20 mouse cellular contexts compared by ENCODE assay signal in the genomic region with DNA sequence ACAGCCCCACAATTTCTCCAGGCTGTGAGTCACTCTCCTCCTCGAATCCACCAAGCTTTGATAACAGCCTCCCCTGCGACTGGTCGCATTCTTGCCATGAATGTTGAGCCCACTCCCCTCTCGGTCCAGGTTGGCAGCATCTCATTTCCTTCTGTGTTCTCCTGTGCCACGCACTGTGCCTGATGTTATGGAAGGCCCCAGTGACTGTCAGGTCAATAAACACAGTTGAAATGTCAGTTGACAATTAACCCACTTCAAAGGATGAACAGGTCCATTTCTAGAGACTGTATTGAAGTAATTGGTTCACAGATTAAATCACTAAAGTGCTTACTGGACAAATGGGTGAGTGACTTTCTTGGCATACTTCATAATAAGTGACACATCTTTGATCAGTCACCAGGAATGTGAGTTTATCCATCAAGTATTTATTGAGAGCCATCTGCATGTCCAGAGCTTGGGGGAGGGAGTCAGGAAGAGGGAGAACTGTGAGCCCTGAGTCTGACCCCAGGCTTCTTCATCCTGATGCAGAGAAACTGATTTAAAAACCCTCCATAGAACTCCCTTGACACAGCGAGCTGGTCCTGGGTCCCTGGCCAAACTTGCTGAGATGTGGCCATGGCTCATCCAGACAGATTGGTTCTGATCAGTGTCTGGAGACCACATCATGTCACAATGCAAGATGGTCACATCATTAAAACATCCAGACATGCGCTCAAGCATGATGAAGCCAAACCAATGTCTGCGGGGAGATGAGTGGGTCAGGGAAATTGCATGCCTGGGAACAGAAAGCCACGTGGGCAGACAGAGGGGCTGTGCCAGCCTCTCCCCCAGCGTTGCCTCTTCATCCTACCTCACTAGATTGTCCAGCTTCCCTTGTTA.
DNase-seq lines count a peak whose midpoint lies in the region; ATAC-seq and TF ChIP-seq lines count a peak whose summit lies in the region.
"Had no signal": no experiment of that assay in that cellular context is flagged by ENCODE, and none has a peak within 500 bp of the region (broad histone marks: within the 10 kb centered on the region; RNA-seq: fewer than 3 reads in every experiment).

No protein-coding gene starts in this region.

- H3K27me3 ChIP-seq in kidney, adult 2 months (replicated peaks; ENCODE audit: control insufficient read depth, insufficient read depth, low read length) = no peaks in the 10 kb centered on the region
- H3K27me3 ChIP-seq in kidney, embryonic 16.5 days (ENCODE audit: insufficient read depth, low read length) = no peaks in the 10 kb centered on the region
- H3K27me3 ChIP-seq: embryonic facial prominence, embryonic 12.5 days had no signal

- no peak overlapping the region for H3K27ac ChIP-seq in kidney, adult 2 months (ENCODE audit: insufficient read depth, low read depth, low read length)
- H3K27ac ChIP-seq in kidney, embryonic 16.5 days (ENCODE audit: low read length) = no peak overlapping the region
- H3K27ac ChIP-seq: embryonic facial prominence, embryonic 12.5 days; forebrain, embryonic 12.5 days; hindbrain, embryonic 13.5 days had no signal

- no peaks in the 10 kb centered on the region for H3K9me3 ChIP-seq in kidney, embryonic 16.5 days (ENCODE audit: low read length)
- H3K9me3 ChIP-seq: embryonic facial prominence, embryonic 12.5 days; forebrain, embryonic 12.5 days; hindbrain, embryonic 13.5 days had no signal

- 48% methylated on average over 10 of the region's 10 CpGs for WGBS in kidney, adult 2 months
- 48% methylated on average over 10 of the region's 10 CpGs for WGBS in kidney, embryonic 16.5 days

- ATAC-seq in kidney, embryonic 16.5 days (ENCODE audit: low FRiP score, low TSS enrichment) = peak; percentile 67; the same call in 1 of the 2 replicates
- ATAC-seq: activated CD4-positive, CD25-positive, alpha-beta regulatory T cell, adult 4 months; forebrain, embryonic 16.5 days had no signal

- no peaks in the 10 kb centered on the region for H3K36me3 ChIP-seq in kidney, adult 2 months (ENCODE audit: control insufficient read depth, insufficient read depth, low read length)
- no peaks in the 10 kb centered on the region for H3K36me3 ChIP-seq in kidney, embryonic 16.5 days (ENCODE audit: insufficient read depth, low read length)
- H3K36me3 ChIP-seq: embryonic facial prominence, embryonic 12.5 days; forebrain, embryonic 12.5 days; hindbrain, embryonic 13.5 days had no signal

- TF ChIP-seq POLR2A in kidney, adult 2 months (IDR thresholded peaks at IDR 0.05; ENCODE audit: low read depth, low read length) = no peak

- intact Hi-C loops in gastrocnemius, postnatal 14 days (cut with DNase I; ENCODE audit: low total_unique reads) = no loop called here

- H3K4me1 ChIP-seq in kidney, adult 2 months (ENCODE audit: control insufficient read depth, insufficient read depth, low read length) = peaks cover 6% of the 10 kb centered on the region
- peaks cover 13% of the 10 kb centered on the region for H3K4me1 ChIP-seq in kidney, embryonic 16.5 days (ENCODE audit: insufficient read depth, low read length)

- no peak overlapping the region for H3K9ac ChIP-seq in kidney, embryonic 16.5 days (replicated peaks; ENCODE audit: low read length)
- H3K9ac ChIP-seq: embryonic facial prominence, embryonic 12.5 days; forebrain, embryonic 12.5 days; hindbrain, embryonic 13.5 days had no signal

- DNase-seq in kidney, adult 2 months = peak; percentile 73
- no peak for DNase-seq in kidney, adult 11 months
- no peak for DNase-seq in kidney, postnatal 14 days
- peak; percentile 29 for DNase-seq in fibroblast of lung, adult 2 months (ENCODE audit: low read depth)
- no peak for DNase-seq in heart, adult 9 months (ENCODE audit: low spot score in 2 of 2)
- DNase-seq in gastrocnemius, postnatal 14 days = no peak
- no peak for DNase-seq in lung, postnatal 10 days
- DNase-seq: adrenal gland, postnatal 14 days; cerebellum, adult 11-12 months; cerebellum, adult 9-10 months; cerebellum, postnatal 25 days; gastrocnemius, postnatal 10 days; heart, postnatal 10 days; heart, postnatal 4 days had no signal

- TF ChIP-seq CTCF in kidney, adult 2 months (conservative IDR thresholded peaks at IDR 0.05; ENCODE audit: insufficient read depth, insufficient read length, low read depth, low read length) = no peak

- H3K4me3 ChIP-seq in kidney, adult 2 months (ENCODE audit: insufficient read depth, low read depth, low read length) = no peak overlapping the region
- H3K4me3 ChIP-seq in kidney, embryonic 16.5 days (ENCODE audit: low read length) = no peak overlapping the region
- H3K4me3 ChIP-seq: embryonic facial prominence, embryonic 12.5 days; forebrain, embryonic 12.5 days; hindbrain, embryonic 13.5 days had no signal

- no peak overlapping the region for H3K4me2 ChIP-seq in kidney, embryonic 16.5 days (replicated peaks; ENCODE audit: low read depth, low read length)
- H3K4me2 ChIP-seq: embryonic facial prominence, embryonic 12.5 days; forebrain, embryonic 12.5 days; hindbrain, embryonic 13.5 days had no signal

Comparison
In these comparisons a context has a peak if more than half of its experiments do, and no peak if none do; other contexts are left out.
1. DNase-seq: peak in kidney, adult 2 months (single experiment) and fibroblast of lung, adult 2 months (single experiment); none in kidney, adult 11 months (single experiment), kidney, postnatal 14 days (single experiment), heart, adult 9 months (0 of 2), gastrocnemius, postnatal 14 days (single experiment) and lung, postnatal 10 days (single experiment).